Mouse (Mus musculus): ENCODE measurements around the gene Slc2a2.
"Not testable (repeated sequence)": the region's sequence is repeated elsewhere in the genome, so short reads cannot be mapped to it uniquely, and the experiment has no call there.

The Slc2a2 gene

GRCm38 (mm10) chr3:28726356-28726755, 28.7 kb downstream of the Slc2a2 start:
- in situ Hi-C loops (cut with MboI, MseI): no loop called here

GRCm38 (mm10) chr3:28734712-28735111, 37.0 kb downstream of the Slc2a2 start:
- in situ Hi-C loops (cut with MboI, MseI): no loop called here

- in situ Hi-C loops (cut with MboI, MseI): no loop called here
Observed at GRCm38 (mm10) chr3:28736981-28737380, 39.3 kb downstream of the Slc2a2 start.

GRCm38 (mm10) chr3:28740353-28740752, 42.6 kb downstream of the Slc2a2 start:
- in situ Hi-C loops (cut with MboI, MseI): loop anchor here (5.0 to 10.0 kb wide), 2 partner anchors 176 to 578 kb away; no protein-coding TSS in a partner anchor

- in situ Hi-C loops (cut with MboI, MseI): loop anchor here (5.0 to 10.0 kb wide), 2 partner anchors 178 to 581 kb away; no protein-coding TSS in a partner anchor
Observed at GRCm38 (mm10) chr3:28743251-28743650, 45.5 kb downstream of the Slc2a2 start.

- in situ Hi-C loops (cut with MboI, MseI): loop anchor here (10.0 kb wide), 1 partner anchor 181 kb away; no protein-coding TSS in a partner anchor
Observed at GRCm38 (mm10) chr3:28745835-28746483, 48.3 kb downstream of the Slc2a2 start.

GRCm38 (mm10) chr3:28748151-28748550, 50.4 kb downstream of the Slc2a2 start:
- in situ Hi-C loops (cut with MboI, MseI): loop anchor here (10.0 kb wide), 1 partner anchor 183 kb away; no protein-coding TSS in a partner anchor

- in situ Hi-C loops (cut with MboI, MseI): loop anchor here (10.0 kb wide), 1 partner anchor 184 kb away; no protein-coding TSS in a partner anchor
Observed at GRCm38 (mm10) chr3:28748956-28749355, 51.3 kb downstream of the Slc2a2 start.

GRCm38 (mm10) chr3:28755477-28755876, 57.8 kb downstream of the Slc2a2 start:
- in situ Hi-C loops (cut with MboI, MseI): no loop called here

- in situ Hi-C loops (cut with MboI, MseI): no loop called here
Observed at GRCm38 (mm10) chr3:28761225-28761789, 63.6 kb downstream of the Slc2a2 start.

GRCm38 (mm10) chr3:28766935-28767334, 69.2 kb downstream of the Slc2a2 start:
- in situ Hi-C loops (cut with MboI, MseI): no loop called here

GRCm38 (mm10) chr3:28768222-28768621, 70.5 kb downstream of the Slc2a2 start:
- in situ Hi-C loops (cut with MboI, MseI): no loop called here

GRCm38 (mm10) chr3:28772919-28773318, 75.2 kb downstream of the Slc2a2 start:
- in situ Hi-C loops (cut with MboI, MseI): not testable (repeated sequence)

- in situ Hi-C loops (cut with MboI, MseI): no loop called here
Observed at GRCm38 (mm10) chr3:28775361-28775760, 77.7 kb downstream of the Slc2a2 start.

- in situ Hi-C loops (cut with MboI, MseI): no loop called here
Observed at GRCm38 (mm10) chr3:28775958-28776357, 78.3 kb downstream of the Slc2a2 start.

- in situ Hi-C loops (cut with MboI, MseI): no loop called here
Observed at GRCm38 (mm10) chr3:28776491-28776890, 78.8 kb downstream of the Slc2a2 start.

GRCm38 (mm10) chr3:28780511-28780910, 82.8 kb downstream of the Slc2a2 start:
- in situ Hi-C loops (cut with MboI, MseI): no loop called here
